Mouse (Mus musculus) natural killer cell, adult 2 months (primary cell): ENCODE data around the gene Scd2.
"Not testable (repeated sequence)": the region's sequence is repeated elsewhere in the genome, so short reads cannot be mapped to it uniquely, and the experiment has no call there.

Experiments used
- DNase-seq, 2 experiments: peaks; one replicate each; pipeline ENCODE4 v3.0.0; 2022; ENCODE audit warnings: low spot score in 2 of 2

The Scd2 gene

DNA sequence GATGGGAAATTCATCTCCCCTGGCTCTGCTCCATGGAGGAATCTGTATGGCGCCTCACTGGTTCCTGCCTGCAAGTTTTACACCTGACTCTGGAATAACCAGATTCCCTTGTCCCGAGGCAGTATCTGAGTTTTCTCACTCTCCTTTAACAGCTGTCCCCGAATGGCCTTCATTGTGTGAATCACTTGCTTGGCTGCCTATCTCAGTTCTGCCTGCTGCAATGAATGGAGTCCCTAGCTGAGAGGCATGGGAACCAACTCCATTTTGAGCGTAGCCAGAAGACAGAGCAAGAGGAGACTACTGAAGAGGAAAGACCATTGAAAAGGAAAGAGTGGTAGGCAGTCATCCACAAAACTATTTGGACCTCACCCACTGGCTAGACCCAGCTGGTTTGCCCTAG is 19.8 kb upstream of the Scd2 start:
- no peak for DNase-seq

DNA sequence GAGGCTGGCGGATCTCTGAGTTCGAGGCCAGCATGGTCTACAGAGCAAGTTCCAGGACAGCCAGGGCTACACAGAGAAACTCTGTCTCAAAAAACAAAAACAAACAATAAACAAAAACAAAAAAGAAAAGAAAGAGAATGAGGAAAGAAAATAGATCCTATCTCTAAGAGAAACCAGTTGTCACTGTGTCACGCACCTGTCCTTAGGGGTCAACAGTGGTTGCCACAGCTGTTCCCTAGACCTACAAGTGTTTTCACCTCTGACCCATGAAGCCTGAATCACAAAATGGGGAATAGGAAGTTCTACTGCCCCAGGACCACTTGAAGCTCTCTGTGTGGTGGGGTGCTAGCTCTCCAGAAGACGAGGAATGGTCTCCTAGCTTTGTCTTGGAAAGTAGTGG is 19.0 kb upstream of the Scd2 start:
- DNase-seq, result no peak

DNA sequence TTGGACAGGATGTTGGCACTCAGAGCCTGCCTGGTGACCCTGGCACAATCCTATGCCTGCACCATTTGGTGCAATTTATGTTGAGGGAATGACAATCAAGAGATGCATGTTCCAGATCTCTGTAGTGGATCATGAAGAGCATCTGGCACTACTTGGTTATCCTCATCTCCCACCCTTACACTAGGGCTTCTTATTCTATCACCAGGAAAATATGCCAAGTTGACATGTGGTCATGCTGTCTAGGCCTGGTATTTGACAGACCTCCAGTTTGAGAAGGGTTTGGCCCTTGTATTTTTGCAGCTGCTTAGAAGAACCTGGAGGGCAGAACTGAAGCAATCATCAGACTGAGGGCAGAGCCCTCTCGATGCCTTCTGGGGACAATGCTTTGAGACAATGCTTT is 18.1 kb upstream of the Scd2 start:
- DNase-seq, result no peak

DNA sequence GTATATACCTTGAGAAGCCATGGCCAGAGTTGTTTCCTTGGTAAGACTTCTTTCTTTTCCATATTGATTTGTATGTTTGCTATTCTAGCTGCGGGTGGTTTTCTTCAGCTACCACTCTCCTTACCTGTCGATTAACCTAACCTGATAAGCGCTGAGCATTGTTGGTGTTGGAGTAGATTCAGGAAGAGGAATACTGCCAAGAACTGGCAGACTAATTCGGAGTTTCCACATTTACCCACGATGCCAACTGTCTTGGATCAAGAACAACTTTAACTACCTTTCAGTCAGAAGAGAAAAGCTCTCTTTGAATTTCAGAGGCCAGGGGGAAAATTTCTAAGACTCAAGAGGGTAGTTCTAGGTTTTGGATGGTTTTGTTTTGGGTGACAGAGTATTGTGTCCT is 16.6 kb upstream of the Scd2 start:
- no peak for DNase-seq

DNA sequence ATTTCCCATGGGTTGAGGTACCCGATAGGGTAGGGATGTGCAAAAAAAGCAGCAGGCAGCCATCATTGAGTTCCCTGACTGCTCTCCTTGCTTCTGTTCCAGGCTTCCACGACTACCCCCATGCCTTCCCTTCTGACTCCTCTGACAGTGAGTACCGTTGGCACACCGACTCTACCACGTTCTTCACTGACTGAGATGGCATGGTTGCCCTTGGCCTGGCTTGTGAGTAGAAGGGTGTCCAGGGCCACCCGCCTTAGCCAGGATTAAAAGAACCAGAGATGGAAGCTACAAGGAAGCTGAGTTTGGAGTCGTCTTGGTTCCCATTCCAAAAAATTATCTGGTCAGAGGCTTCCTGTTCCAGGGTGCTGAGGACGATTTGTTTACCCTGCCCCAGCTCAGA is 15.5 kb upstream of the Scd2 start:
- no peak for DNase-seq

DNA sequence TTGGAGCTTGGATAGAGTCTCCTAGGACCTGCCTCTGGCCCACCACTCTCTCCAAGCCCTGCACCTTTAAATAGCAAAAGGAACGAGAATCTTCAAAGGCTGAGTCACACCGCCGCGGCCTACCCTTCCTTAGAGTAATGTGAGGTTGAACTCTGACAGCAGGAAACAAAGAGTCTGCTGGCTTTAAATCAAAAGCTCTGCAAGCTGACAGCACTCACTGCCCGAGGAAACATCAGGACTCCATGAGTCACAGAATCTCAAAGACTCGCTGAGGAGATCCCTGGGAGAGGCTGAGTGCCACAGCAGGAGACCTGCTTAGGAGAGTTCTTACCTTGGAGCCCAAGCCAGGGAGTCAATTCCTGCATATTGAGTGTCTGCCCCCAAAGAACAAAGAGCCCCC is 12.7 kb upstream of the Scd2 start:
- peak; percentile 59 to 63 for DNase-seq

DNA sequence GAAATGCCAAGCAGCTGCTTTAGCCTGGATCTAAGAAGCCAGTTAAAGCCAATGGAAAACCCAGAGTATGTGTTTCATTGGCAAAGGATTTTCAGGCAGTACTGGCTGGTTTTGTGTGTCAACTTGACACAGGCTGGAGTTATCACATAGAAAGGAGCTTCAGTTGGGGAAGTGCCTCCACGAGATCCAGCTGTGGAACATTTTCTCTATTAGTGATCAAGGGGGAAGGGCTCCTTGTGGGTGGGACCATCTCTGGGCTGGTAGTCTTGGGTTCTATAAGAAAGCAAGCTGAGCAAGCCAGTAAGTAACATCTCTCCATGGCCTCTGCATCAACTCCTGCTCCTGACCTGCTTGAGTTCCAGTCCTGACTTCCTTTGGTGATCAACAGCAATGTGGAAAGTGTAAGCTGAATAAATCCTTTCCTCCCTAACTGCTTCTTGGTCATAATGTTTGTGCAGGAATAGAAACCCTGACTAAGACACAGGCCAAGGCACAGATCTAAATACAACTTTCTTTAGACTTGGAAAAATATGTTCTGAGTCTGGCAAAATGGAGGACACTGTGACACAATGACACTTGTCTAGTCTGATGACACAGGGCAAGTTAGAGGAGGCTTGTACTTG is 11.5 kb upstream of the Scd2 start:
- DNase-seq, result not testable (repeated sequence)

DNA sequence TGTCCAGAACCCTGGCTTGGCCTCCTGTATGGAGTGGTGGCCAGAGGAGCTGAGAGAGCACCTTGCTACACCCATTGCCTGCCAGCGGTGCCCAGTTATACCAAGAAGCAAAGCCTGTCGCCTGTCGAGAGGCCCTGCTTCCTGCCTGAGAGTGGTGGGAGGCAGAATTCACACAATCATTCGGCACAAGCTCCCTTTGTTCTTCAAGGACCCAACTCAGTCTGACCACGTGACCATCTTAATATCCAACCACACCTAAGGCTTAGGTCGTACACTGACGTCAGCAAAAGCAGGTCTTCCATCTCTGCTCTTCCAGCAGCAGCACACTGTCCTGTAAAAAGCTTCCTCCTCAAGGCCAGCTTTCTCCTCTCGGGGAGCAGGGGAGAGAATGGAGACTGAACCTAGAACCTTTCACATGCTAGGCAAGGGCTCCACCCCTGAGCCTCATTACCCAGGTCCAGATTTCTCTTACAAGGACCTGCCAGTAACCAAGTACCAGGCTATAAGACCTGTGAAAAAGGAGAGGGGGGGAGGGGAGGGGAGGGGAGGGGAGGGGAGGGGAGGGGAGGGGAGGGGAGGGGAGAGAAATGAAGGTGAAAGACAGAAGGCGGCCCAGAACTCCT is 10.8 kb upstream of the Scd2 start:
- peak; percentile 70 to 76 for DNase-seq

DNA sequence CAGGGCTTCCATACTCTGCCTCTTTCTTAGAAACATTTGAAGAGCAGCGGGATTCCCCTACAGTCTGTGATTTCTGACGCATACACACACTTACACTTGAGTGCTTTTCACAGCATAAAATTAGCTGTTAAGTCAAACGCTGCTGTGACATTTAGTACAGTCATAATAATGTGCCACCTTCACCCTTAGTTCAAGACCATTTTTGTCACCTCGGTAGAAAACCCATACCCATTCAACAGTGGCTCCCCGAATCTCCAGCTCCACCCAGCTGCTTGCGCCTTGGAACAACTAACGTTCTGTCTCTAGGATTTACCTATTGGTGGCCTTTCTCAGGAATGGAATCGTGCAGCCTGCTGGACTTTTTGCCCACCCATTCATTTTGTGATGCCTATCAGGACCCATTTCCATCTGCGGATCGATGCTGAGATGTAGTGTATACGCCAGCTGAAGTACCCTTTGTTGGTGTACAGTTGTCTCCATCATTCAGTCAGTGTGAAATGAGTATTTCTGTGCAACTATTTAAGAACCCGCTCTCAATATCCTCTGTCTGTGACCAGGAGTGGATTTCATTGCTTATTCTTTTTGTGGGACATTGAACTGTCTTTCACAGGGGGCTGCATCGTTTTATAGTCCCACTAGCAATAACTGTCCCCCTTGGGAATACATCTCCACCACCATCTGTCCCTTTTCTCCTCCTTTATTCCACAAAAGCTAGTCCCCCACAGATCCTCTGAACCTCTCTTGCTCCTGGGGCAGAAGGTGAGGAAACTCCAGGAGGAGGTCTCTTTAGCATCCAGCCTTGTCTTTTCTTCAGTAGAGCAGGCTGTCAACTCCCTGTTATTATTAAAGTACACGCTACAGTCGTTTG is 10.1 kb upstream of the Scd2 start:
- DNase-seq, result peak; percentile 76 to 81

DNA sequence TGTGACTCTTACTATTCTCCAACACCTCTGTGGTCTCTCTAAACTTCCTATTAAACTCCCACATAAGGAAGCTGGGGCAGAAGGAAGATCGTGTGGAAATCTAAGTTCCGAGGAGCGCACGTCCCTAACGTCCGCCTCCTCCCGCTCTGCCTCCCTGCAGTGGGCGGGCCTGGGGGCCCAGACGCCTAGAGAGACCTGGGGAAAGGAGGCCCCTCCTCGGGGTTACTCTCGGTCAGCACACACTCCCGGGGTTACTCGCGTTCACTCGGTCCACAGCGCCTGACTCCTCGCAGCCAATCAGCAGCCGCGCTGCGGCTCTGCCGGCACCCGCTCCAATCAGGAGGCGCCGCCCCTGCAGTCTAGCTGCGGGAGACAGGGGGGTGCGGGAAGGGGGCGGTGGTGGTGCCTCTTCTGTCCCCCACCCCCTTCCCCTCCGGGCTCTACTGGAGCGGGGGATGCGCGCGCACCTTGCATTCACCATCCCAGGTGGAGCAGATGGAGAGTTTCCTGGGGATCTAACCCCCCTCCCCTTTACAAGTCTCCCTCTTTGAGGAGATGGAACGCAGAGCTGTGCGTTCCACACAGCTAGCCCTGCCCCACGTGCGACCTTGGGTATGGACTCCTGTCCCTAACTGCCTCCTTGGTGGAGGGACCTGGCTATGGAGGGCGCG is 9.3 kb upstream of the Scd2 start:
- peak; percentile 94 to 95 for DNase-seq

DNA sequence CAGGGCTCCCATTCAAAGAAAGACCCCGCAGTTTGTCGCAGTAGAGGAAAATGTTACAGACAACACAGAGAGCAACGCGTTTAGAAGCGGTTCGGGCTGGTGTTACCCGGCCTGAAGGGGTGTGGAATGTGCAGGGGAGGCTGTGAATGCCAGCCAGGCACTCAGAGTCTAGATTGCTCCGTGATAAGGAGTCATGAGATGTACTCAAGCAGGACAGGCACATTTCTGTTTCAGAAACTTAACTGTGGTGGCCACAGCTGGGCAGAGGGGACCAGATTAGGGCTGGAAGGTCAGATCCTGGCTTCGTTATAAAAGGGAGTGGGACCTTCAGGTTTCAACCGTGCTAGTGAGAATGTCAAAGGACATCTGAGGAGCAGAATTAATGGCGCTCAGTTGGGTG is 8.8 kb upstream of the Scd2 start:
- DNase-seq, result peak; percentile 62 to 74

DNA sequence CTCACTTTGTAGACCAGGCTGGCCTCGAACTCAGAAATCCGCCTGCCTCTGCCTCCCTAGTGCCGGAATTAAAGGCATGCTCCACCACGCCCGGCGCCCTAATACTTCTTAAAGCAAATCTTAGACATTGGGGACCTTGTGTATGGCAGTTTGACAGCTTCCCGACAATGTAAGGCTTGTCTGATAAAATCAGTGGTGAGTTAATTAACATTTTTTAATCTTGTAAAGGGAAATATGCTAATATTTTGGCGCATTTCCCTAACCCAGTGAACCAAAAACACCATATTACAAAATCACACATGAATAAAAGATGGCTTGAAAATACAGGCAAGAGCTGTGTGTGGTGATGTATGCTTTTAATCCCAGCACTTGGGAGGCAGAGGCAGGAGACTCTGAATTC is 7.9 kb upstream of the Scd2 start:
- DNase-seq, result no peak

DNA sequence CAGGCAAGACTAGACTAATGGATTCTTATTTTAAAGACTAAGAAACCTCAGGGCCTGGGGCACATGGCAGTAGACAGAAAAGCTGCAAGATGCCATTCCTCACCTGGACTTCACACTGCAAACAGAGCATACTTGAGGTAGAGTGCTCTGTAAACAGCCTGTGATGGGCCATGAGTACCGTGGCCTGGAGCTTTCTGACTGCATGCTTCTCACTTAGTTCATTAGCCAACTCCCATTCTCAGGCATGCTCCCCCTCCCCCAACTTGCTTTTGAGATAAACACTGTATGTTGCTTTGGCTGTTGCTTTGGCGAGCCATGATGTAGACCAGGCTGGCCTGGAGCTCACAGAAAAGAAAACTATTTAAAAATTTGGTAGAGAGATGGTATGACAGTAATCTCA is 7.4 kb upstream of the Scd2 start:
- no peak for DNase-seq

DNA sequence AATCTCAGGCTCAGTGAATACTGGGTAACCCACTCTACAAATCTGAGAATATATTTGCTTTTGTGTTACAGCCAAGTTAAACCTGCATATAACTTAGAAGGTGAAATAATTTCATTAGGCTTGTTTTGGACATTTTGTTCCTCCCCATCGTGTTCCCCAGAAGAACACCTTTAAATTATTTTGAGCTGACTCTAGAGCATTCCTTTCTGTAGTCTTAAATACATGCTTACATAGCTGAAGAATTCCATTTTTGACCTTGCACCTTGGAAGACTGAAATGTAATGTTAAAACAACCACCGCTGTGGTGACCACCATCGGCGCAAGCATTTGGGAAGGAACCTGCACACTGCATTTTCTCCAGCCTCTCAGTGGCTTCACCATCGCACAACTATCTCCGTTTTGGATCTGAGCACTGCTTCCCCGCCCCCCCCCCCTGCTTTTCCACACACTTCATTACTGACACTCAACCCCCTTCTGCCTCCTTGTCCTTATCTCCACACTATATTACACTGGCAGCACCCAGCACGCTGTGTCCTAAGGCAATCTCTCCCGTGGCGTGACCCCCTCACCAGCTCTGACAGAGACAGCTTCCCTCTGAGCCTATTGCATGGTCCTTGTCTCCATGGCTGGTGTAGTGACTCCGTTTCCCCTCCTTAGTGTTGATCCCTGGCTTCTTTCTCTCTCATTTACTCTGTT is 5.9 kb upstream of the Scd2 start:
- DNase-seq, result no peak

DNA sequence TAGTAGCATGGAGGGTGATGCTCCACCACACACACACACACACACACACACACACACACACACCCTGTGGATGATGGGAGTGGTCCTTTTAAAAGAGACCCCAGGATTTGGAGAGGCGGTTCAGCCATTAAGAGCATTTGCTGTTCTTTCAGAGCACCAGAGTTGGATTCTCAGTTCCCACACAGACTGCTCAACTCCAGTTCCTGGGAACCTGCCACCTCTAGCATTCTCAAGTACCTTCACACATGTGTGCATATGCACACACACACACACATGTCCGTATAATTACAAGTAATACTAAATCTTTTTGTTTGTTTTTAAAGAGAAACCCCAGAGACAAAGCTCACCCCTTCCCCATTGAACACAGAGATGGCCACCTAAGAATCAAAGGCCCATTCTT is 1.4 kb upstream of the Scd2 start:
- DNase-seq, result no peak

DNA sequence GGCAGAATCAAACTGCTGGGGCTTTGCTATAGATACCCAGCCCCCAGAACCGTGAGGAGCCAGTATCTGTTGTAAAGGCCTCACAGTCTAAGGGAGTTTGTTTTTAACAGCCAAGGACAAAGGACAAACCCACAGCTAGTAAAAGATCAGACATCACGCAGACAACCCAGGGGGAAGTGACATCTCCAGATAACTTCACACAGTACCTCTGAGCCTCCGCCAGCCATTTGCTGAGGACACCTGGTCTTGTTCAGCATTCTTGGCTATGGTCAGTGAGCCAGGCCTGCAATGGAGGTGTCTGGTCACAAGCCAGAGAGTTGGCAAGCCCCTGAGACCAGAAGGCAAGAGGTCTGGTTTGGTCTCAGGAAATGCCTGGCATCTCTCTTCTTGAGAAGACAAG is 991 bp upstream of the Scd2 start:
- no peak for DNase-seq

DNA sequence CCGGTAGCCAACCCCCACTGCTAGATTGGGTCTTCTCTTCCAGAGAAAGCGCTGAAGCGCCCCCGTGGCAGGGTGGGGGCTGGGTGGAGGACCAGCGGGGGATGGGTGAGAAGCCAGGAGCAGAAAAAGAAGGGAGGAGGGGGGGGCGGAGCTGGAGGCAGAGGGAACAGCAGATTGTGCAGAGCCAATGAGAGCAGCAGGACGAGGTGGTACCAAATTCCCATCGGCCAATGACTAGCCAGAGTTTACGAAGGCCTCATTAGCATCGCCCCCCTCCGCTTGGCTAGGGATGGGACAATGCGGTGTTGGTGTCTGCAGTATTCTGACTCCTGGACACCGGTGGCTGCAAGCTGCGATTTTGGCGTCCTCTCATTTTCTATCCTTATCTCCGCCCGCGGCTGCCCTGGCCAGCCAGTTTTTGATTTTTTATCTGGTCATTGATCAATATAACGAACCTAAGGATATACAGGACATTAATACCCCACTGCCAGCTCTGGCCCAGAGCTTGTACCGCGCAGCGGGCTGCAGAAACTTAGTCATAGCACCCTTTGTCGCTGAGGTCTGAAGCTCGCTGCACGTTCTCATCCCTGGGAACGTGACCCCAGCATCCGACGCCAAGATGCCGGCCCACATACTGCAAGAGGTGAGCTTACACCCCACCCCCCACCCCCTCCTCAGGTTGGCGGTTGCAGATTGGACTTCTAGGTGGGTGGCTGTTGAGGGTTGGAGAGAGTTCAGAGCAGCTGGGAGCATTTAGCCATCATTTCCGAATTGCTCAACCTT is 486 bp downstream of the Scd2 start:
- peak; percentile 65 to 69 for DNase-seq

DNA sequence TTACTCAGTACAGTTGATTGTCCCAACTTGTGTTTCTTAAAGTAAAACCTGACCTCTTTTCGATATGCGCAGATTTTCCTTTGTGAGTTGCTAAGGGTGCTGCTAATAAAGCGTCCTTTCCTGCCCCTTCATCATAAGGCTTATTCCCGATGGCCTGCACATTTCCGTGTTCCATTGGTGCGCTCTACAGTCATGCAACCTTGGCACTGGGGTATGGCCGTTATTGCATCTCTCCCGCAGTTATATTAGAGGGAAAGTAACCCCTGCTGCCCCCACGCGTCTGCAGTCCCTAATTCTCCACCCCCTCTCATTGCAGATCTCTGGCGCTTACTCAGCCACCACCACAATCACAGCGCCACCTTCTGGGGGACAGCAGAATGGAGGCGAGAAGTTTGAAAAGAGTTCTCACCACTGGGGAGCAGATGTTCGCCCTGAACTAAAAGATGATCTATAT is 1.1 kb downstream of the Scd2 start:
- DNase-seq, result peak; percentile 90 to 91

DNA sequence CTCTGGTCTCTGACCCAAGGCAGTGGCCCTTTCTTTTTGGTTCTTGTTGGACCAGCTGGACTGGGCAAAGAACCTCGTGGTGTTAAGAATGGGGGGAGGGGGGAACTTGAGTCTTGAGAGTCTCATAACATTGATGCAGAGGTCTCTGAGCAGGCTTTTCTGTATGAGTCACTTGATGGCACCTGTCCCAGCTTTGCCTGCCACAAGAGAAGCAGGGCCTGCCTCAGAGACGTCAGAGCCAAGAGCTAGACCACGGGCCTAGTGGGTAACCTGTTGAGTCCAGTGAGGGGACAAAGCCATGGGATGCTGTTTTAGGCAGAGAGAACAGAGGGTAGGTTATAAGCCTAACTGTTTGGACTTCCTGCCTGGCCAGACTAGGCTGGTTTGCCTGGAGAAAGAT is 1.8 kb downstream of the Scd2 start:
- peak; percentile 59 to 70 for DNase-seq

DNA sequence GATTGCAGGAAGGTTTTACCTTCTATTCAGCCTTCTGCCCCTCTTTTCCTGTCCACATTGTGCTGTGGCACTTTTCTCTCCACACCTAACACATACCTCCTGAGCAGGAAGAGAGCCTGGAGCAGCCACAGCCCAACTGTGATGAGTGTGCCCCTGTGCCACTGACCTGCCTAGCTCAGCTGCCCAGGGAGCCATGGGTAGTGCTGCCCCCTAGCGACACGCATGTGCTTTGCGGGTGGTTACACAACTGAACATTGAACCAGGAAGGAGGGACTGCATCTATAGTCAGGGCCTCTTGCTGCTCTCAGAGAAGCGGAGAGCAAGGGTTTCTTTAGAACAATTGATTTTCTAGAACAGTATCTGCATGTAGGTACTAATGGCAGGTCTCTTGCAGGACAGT is 2.3 kb downstream of the Scd2 start:
- peak; percentile 89 to 92 for DNase-seq

DNA sequence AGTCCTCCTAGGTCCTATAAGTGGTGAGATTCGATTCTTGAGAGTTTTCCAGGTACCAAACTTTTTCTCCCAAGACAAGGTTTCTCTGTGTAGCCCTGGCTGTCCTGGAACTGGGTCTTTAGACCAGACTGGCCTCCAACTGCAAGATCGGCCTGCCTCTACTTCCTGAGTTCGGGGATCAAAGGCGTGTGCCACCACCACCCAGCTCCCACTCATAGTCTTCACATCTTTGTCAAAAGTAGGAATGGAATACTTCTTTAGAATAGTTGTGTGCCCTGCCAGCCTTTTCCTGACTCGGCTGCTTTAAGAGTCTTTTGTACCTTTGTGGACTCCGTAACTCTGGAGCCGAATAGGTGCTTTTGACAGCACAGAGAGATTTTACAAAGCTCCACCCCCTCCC is 2.7 kb downstream of the Scd2 start:
- no peak for DNase-seq
